Mouse (Mus musculus): ENCODE measurements at regions not wholly inside any gene's neighbourhood (a gene's known extent, or its start where the extent isn't known, plus 50 kb on each side); places are given as distances from the start of the nearest gene placed in this dataset.

- Histone ChIP-seq H3K4me1 (ENCODE audit: control insufficient read depth, insufficient read depth, low read length) (no peaks in the 10 kb centered on the region), H3K9ac (ENCODE audit: low read depth, low read length) (no peak overlapping the region), H3K36me3 (ENCODE audit: control insufficient read depth, insufficient read depth, low read length) (no peaks in the 10 kb centered on the region), H3K4me2 (ENCODE audit: low read depth, low read length) (no peak overlapping the region), H3K27me3 (replicated peaks; ENCODE audit: control insufficient read depth, insufficient read depth, low read length) (no peaks in the 10 kb centered on the region), H3K9me3 (ENCODE audit: control insufficient read depth, low read length) (no peaks in the 10 kb centered on the region), H3K4me3 (ENCODE audit: low read depth, low read length) (no peak overlapping the region), H3K27ac (replicated peaks; ENCODE audit: low read depth, low read length) (no peak overlapping the region)
- DNase-seq (ENCODE audit: low spot score) (no peak), ATAC-seq (ENCODE audit: low read depth) (no peak)
- 71% methylated on average over 1 of the region's 1 CpGs for WGBS
Measured at GRCm38 (mm10) chr8:11963575-11963974, 123.3 kb downstream of the Tex29 start.

DNA sequence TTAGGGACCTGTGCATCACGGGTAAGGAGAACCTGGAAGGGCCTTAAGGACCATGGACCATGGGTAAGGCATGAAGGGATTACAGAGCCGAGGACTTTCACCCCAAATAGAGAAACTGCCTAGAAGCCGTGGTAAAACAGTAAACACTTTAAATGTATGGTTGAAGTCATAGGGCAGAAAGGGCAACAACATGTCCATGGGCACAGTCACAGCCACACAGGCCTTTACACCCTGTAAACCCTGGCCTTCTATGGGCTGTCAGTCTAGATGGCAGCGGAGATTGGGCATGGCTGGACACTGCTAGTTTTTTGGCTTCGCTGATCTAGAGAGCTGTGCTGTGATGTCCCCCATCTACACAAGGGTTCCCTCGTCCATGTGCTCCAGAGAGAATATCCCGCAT, 127.4 kb downstream of the Tex29 start:
- no peaks in the 10 kb centered on the region for H3K27me3 ChIP-seq (replicated peaks; ENCODE audit: control insufficient read depth, insufficient read depth, low read length)
- DNase-seq (ENCODE audit: low spot score), result no peak
- 88% methylated on average over 7 of the region's 7 CpGs for WGBS
- H3K9me3 ChIP-seq (ENCODE audit: control insufficient read depth, low read length), result no peaks in the 10 kb centered on the region
- no peak overlapping the region for H3K27ac ChIP-seq (replicated peaks; ENCODE audit: low read depth, low read length)
- no peaks in the 10 kb centered on the region for H3K4me1 ChIP-seq (ENCODE audit: control insufficient read depth, insufficient read depth, low read length)
- no peaks in the 10 kb centered on the region for H3K36me3 ChIP-seq (ENCODE audit: control insufficient read depth, insufficient read depth, low read length)
- H3K9ac ChIP-seq (ENCODE audit: low read depth, low read length), result no peak overlapping the region
- no peak overlapping the region for H3K4me3 ChIP-seq (ENCODE audit: low read depth, low read length)
- H3K4me2 ChIP-seq (ENCODE audit: low read depth, low read length), result no peak overlapping the region
- no peak for ATAC-seq (ENCODE audit: low read depth)

DNA sequence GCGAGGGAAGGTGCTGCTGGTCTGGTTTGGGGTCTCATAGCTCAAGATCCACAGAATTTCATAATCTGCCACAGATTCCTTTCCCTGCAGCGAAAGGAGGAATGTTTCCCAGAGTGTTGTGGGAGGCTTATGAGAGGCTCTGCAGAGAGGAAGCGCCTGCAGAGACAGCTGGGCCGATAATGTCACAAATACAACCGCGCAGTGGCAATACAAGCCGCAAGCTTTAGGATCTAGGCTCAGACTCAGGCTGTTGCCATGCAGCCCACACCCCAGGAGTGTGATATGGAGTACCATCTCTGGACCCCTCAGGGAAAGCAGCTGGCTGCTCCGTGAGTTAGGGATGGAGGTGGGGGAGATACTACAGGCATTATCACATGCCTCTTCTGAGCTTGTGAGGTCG, 130.2 kb downstream of the Tex29 start:
- no peaks in the 10 kb centered on the region for H3K4me1 ChIP-seq (ENCODE audit: control insufficient read depth, insufficient read depth, low read length)
- DNase-seq (ENCODE audit: low spot score) (no peak), ATAC-seq (ENCODE audit: low read depth) (no peak)
- H3K27me3 ChIP-seq (replicated peaks; ENCODE audit: control insufficient read depth, insufficient read depth, low read length), result no peaks in the 10 kb centered on the region
- no peak overlapping the region for H3K4me2 ChIP-seq (ENCODE audit: low read depth, low read length)
- 81% methylated on average over 9 of the region's 9 CpGs for WGBS
- H3K4me3 ChIP-seq (ENCODE audit: low read depth, low read length), result no peak overlapping the region
- H3K36me3 ChIP-seq (ENCODE audit: control insufficient read depth, insufficient read depth, low read length), result no peaks in the 10 kb centered on the region
- H3K9me3 ChIP-seq (ENCODE audit: control insufficient read depth, low read length), result no peaks in the 10 kb centered on the region
- H3K9ac ChIP-seq (ENCODE audit: low read depth, low read length), result no peak overlapping the region
- H3K27ac ChIP-seq (replicated peaks; ENCODE audit: low read depth, low read length), result no peak overlapping the region

GRCm38 (mm10) chr8:11973436-11973835, 133.2 kb downstream of the Tex29 start:
- Histone ChIP-seq H3K27me3 (replicated peaks; ENCODE audit: control insufficient read depth, insufficient read depth, low read length) (no peaks in the 10 kb centered on the region), H3K9me3 (ENCODE audit: control insufficient read depth, low read length) (no peaks in the 10 kb centered on the region), H3K4me1 (ENCODE audit: control insufficient read depth, insufficient read depth, low read length) (no peaks in the 10 kb centered on the region), H3K4me2 (ENCODE audit: low read depth, low read length) (no peak overlapping the region), H3K4me3 (ENCODE audit: low read depth, low read length) (no peak overlapping the region), H3K27ac (replicated peaks; ENCODE audit: low read depth, low read length) (no peak overlapping the region), H3K36me3 (ENCODE audit: control insufficient read depth, insufficient read depth, low read length) (no peaks in the 10 kb centered on the region), H3K9ac (ENCODE audit: low read depth, low read length) (no peak overlapping the region)
- 57% methylated on average over 10 of the region's 10 CpGs for WGBS
- DNase-seq (ENCODE audit: low spot score) (peak; percentile 44), ATAC-seq (ENCODE audit: low read depth) (no peak)

DNA sequence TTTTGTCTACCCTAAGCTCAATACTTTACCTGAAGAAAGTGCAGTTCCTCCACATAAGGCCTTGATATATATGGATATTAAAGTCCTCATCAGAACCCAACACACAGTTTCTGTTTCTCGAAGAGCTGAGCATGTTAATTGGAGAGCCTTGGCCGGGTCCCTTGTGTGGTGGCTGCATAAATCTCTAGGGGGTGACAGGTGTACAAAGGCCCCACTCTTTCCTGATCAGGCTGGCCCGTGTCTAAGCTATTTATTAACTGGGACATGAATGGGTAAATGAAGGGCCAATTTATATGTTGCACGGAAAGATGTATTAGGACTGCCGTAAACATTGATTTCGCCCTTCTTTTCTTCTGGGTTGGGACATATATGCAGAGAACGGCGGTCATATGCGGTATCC, 136.8 kb downstream of the Tex29 start:
- H3K36me3 ChIP-seq (ENCODE audit: control insufficient read depth, insufficient read depth, low read length), result no peaks in the 10 kb centered on the region
- no peak for ATAC-seq (ENCODE audit: low read depth)
- no peak overlapping the region for H3K9ac ChIP-seq (ENCODE audit: low read depth, low read length)
- H3K4me2 ChIP-seq (ENCODE audit: low read depth, low read length), result no peak overlapping the region
- no peaks in the 10 kb centered on the region for H3K4me1 ChIP-seq (ENCODE audit: control insufficient read depth, insufficient read depth, low read length)
- H3K27ac ChIP-seq (replicated peaks; ENCODE audit: low read depth, low read length), result no peak overlapping the region
- no peak overlapping the region for H3K4me3 ChIP-seq (ENCODE audit: low read depth, low read length)
- H3K9me3 ChIP-seq (ENCODE audit: control insufficient read depth, low read length), result no peaks in the 10 kb centered on the region
- WGBS, result 80% methylated on average over 9 of the region's 9 CpGs
- DNase-seq (ENCODE audit: low spot score), result no peak
- H3K27me3 ChIP-seq (replicated peaks; ENCODE audit: control insufficient read depth, insufficient read depth, low read length), result no peaks in the 10 kb centered on the region

DNA sequence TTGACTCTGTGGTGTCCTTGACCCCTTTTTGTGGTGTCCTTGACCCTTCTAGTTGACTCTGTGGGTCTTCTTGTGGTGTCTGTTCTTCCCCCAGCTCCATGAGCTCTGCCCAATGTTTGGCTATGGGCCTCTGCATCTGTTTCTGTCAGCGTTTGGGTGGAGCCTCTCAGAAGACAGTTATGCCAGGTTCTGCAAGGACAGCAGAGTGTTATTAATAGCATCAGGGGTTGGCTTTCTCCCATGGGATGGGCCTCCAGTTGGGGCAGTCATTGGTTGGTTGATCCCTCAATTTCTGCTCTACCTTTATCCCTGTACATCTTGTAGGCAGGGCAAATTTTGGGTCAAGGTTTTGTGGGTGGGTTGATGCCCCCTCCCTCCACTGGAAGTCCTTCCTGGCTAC, 138.8 kb downstream of the Tex29 start:
- H3K9ac ChIP-seq (ENCODE audit: low read depth, low read length), result no peak overlapping the region
- no peaks in the 10 kb centered on the region for H3K36me3 ChIP-seq (ENCODE audit: control insufficient read depth, insufficient read depth, low read length)
- no peak for ATAC-seq (ENCODE audit: low read depth)
- no peak overlapping the region for H3K27ac ChIP-seq (replicated peaks; ENCODE audit: low read depth, low read length)
- no peaks in the 10 kb centered on the region for H3K27me3 ChIP-seq (replicated peaks; ENCODE audit: control insufficient read depth, insufficient read depth, low read length)
- no peak for DNase-seq (ENCODE audit: low spot score)
- H3K9me3 ChIP-seq (ENCODE audit: control insufficient read depth, low read length), result no peaks in the 10 kb centered on the region
- H3K4me1 ChIP-seq (ENCODE audit: control insufficient read depth, insufficient read depth, low read length), result no peaks in the 10 kb centered on the region
- no peak overlapping the region for H3K4me2 ChIP-seq (ENCODE audit: low read depth, low read length)
- 82% methylated on average over 1 of the region's 1 CpGs for WGBS
- H3K4me3 ChIP-seq (ENCODE audit: low read depth, low read length), result no peak overlapping the region

GRCm38 (mm10) chr8:11981458-11981857, 141.2 kb downstream of the Tex29 start:
- Histone ChIP-seq H3K9me3 (ENCODE audit: control insufficient read depth, low read length) (no peaks in the 10 kb centered on the region), H3K36me3 (ENCODE audit: control insufficient read depth, insufficient read depth, low read length) (no peaks in the 10 kb centered on the region), H3K4me2 (ENCODE audit: low read depth, low read length) (no peak overlapping the region), H3K4me1 (ENCODE audit: control insufficient read depth, insufficient read depth, low read length) (no peaks in the 10 kb centered on the region), H3K9ac (ENCODE audit: low read depth, low read length) (no peak overlapping the region), H3K27me3 (replicated peaks; ENCODE audit: control insufficient read depth, insufficient read depth, low read length) (no peaks in the 10 kb centered on the region), H3K4me3 (ENCODE audit: low read depth, low read length) (no peak overlapping the region), H3K27ac (replicated peaks; ENCODE audit: low read depth, low read length) (no peak overlapping the region)
- DNase-seq (ENCODE audit: low spot score), result no peak
- no peak for ATAC-seq (ENCODE audit: low read depth)
- WGBS, result 76% methylated on average over 2 of the region's 2 CpGs

- Histone ChIP-seq H3K4me2 (ENCODE audit: low read depth, low read length) (no peak overlapping the region), H3K9ac (ENCODE audit: low read depth, low read length) (no peak overlapping the region), H3K27ac (replicated peaks; ENCODE audit: low read depth, low read length) (no peak overlapping the region), H3K27me3 (replicated peaks; ENCODE audit: control insufficient read depth, insufficient read depth, low read length) (no peaks in the 10 kb centered on the region), H3K36me3 (ENCODE audit: control insufficient read depth, insufficient read depth, low read length) (no peaks in the 10 kb centered on the region), H3K4me1 (ENCODE audit: control insufficient read depth, insufficient read depth, low read length) (no peaks in the 10 kb centered on the region), H3K9me3 (ENCODE audit: control insufficient read depth, low read length) (no peaks in the 10 kb centered on the region), H3K4me3 (ENCODE audit: low read depth, low read length) (no peak overlapping the region)
- ATAC-seq (ENCODE audit: low read depth) (no peak), DNase-seq (ENCODE audit: low spot score) (no peak)
- WGBS, result 84% methylated on average over 20 of the region's 20 CpGs
Measured at GRCm38 (mm10) chr8:11990024-11990423, 149.8 kb downstream of the Tex29 start.

- DNase-seq (ENCODE audit: low spot score), result peak; percentile 82
- H3K36me3 ChIP-seq (ENCODE audit: control insufficient read depth, insufficient read depth, low read length), result no peaks in the 10 kb centered on the region
- 31% methylated on average over 23 of the region's 23 CpGs for WGBS
- no peaks in the 10 kb centered on the region for H3K9me3 ChIP-seq (ENCODE audit: control insufficient read depth, low read length)
- H3K27ac ChIP-seq (replicated peaks; ENCODE audit: low read depth, low read length), result no peak overlapping the region
- H3K4me1 ChIP-seq (ENCODE audit: control insufficient read depth, insufficient read depth, low read length), result no peaks in the 10 kb centered on the region
- H3K4me2 ChIP-seq (ENCODE audit: low read depth, low read length), result no peak overlapping the region
- H3K4me3 ChIP-seq (ENCODE audit: low read depth, low read length), result no peak overlapping the region
- H3K27me3 ChIP-seq (replicated peaks; ENCODE audit: control insufficient read depth, insufficient read depth, low read length), result peaks cover 54% of the 10 kb centered on the region
- H3K9ac ChIP-seq (ENCODE audit: low read depth, low read length), result no peak overlapping the region
- ATAC-seq (ENCODE audit: low read depth), result peak; percentile 62; the same call in 1 of the 2 replicates
Measured at GRCm38 (mm10) chr8:11999736-12000458, 159.6 kb downstream of the Tex29 start.

All from embryonic facial prominence, embryonic 14.5 days (tissue).